Comparison of ENCODE assay signal across 21 mouse cellular contexts in the genomic region with DNA sequence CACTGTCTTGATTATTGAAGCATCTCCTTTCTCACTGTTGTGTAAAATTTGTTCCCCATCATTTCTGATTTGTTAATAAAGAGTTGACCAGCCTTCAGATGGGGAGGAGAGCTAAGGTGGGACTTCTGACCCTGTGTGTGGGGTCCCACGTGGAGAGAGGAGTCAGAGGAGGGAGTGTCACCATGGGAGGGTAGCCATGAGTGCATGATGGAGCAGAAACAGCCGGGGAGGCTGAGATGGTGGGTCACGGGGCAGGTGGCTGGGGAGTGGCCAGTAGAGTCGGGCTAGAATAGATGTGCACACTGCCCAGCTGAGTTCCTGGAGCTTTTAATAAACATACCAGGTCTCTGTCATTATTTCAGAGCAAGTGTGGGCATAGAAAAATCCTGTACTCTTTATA.
DNase-seq lines count a peak whose midpoint lies in the region; ATAC-seq and TF ChIP-seq lines count a peak whose summit lies in the region.
"Had no signal": no experiment of that assay in that cellular context is flagged by ENCODE, and none has a peak within 500 bp of the region (broad histone marks: within the 10 kb centered on the region; RNA-seq: fewer than 3 reads in every experiment).

No protein-coding gene starts in this region.

- H3K4me1 ChIP-seq in kidney, embryonic 14.5 days (ENCODE audit: control insufficient read depth, insufficient read depth, low read length) = no peaks in the 10 kb centered on the region
- no peaks in the 10 kb centered on the region for H3K4me1 ChIP-seq in kidney, embryonic 16.5 days (ENCODE audit: insufficient read depth, low read length)
- no peaks in the 10 kb centered on the region for H3K4me1 ChIP-seq in kidney, adult 2 months (ENCODE audit: control insufficient read depth, insufficient read depth, low read length)
- H3K4me1 ChIP-seq: embryonic facial prominence, embryonic 13.5 days; embryonic facial prominence, embryonic 15.5 days; forebrain, embryonic 10.5 days; forebrain, embryonic 12.5 days had no signal

- no peak overlapping the region for H3K27ac ChIP-seq in kidney, embryonic 14.5 days (ENCODE audit: low read depth, low read length)
- H3K27ac ChIP-seq in kidney, embryonic 16.5 days (ENCODE audit: low read length) = no peak overlapping the region
- no peak overlapping the region for H3K27ac ChIP-seq in kidney, adult 2 months (ENCODE audit: insufficient read depth, low read depth, low read length)
- H3K27ac ChIP-seq: embryonic facial prominence, embryonic 13.5 days; embryonic facial prominence, embryonic 15.5 days; forebrain, embryonic 10.5 days; forebrain, embryonic 12.5 days had no signal

- no peak for TF ChIP-seq CTCF in kidney, adult 2 months (conservative IDR thresholded peaks at IDR 0.05; ENCODE audit: insufficient read depth, insufficient read length, low read depth, low read length)

- no peaks in the 10 kb centered on the region for H3K36me3 ChIP-seq in kidney, embryonic 14.5 days (ENCODE audit: control insufficient read depth, insufficient read depth, low read length)
- H3K36me3 ChIP-seq in kidney, embryonic 16.5 days (ENCODE audit: insufficient read depth, low read length) = no peaks in the 10 kb centered on the region
- no peaks in the 10 kb centered on the region for H3K36me3 ChIP-seq in kidney, adult 2 months (ENCODE audit: control insufficient read depth, insufficient read depth, low read length)
- H3K36me3 ChIP-seq: embryonic facial prominence, embryonic 15.5 days; forebrain, embryonic 10.5 days; forebrain, embryonic 12.5 days had no signal

- WGBS in kidney, embryonic 14.5 days = 30% methylated on average over 4 of the region's 4 CpGs
- 24% methylated on average over 4 of the region's 4 CpGs for WGBS in kidney, embryonic 16.5 days
- WGBS in kidney, adult 2 months = 44% methylated on average over 4 of the region's 4 CpGs

- TF ChIP-seq POLR2A in kidney, adult 2 months (IDR thresholded peaks at IDR 0.05; ENCODE audit: low read depth, low read length) = no peak

- no peak overlapping the region for H3K9ac ChIP-seq in kidney, embryonic 14.5 days (ENCODE audit: low read depth, low read length)
- H3K9ac ChIP-seq in kidney, embryonic 16.5 days (replicated peaks; ENCODE audit: low read length) = no peak overlapping the region
- H3K9ac ChIP-seq: embryonic facial prominence, embryonic 13.5 days; embryonic facial prominence, embryonic 15.5 days; forebrain, embryonic 12.5 days had no signal

- peak; percentile 55; the same call in 1 of the 2 replicates for ATAC-seq in kidney, embryonic 14.5 days (ENCODE audit: low FRiP score, low TSS enrichment)
- ATAC-seq in kidney, embryonic 16.5 days (ENCODE audit: low FRiP score, low TSS enrichment) = peak; percentile 83
- ATAC-seq: forebrain, embryonic 14.5 days; forebrain, embryonic 16.5 days had no signal

- no peak for DNase-seq in kidney, adult 9 months
- no peak for DNase-seq in kidney, adult 2 months
- DNase-seq: adrenal gland, adult 2 months; adrenal gland, postnatal 10 days; adrenal gland, postnatal 25 days; cerebellum, adult 11 months; cerebellum, adult 18-20 months; cerebellum, adult 8-10 months; cerebellum, adult 9-11 months; cerebellum, postnatal 14 days; cerebellum, postnatal 36 days; embryo, embryonic 11 days had no signal

- H3K4me3 ChIP-seq in kidney, embryonic 14.5 days (ENCODE audit: low read length) = no peak overlapping the region
- H3K4me3 ChIP-seq in kidney, embryonic 16.5 days (ENCODE audit: low read length) = no peak overlapping the region
- H3K4me3 ChIP-seq in kidney, adult 2 months (ENCODE audit: insufficient read depth, low read depth, low read length) = no peak overlapping the region
- H3K4me3 ChIP-seq: embryonic facial prominence, embryonic 13.5 days; embryonic facial prominence, embryonic 15.5 days; erythroblast, embryonic 14.5 days; forebrain, embryonic 10.5 days; forebrain, embryonic 12.5 days had no signal

- no peaks in the 10 kb centered on the region for H3K9me3 ChIP-seq in kidney, embryonic 14.5 days (ENCODE audit: control insufficient read depth, low read length)
- no peaks in the 10 kb centered on the region for H3K9me3 ChIP-seq in kidney, embryonic 16.5 days (ENCODE audit: low read length)
- H3K9me3 ChIP-seq: embryonic facial prominence, embryonic 13.5 days; embryonic facial prominence, embryonic 15.5 days; forebrain, embryonic 10.5 days; forebrain, embryonic 12.5 days had no signal

- no peak overlapping the region for H3K4me2 ChIP-seq in kidney, embryonic 14.5 days (replicated peaks; ENCODE audit: low read depth, low read length)
- no peak overlapping the region for H3K4me2 ChIP-seq in kidney, embryonic 16.5 days (replicated peaks; ENCODE audit: low read depth, low read length)
- H3K4me2 ChIP-seq: embryonic facial prominence, embryonic 13.5 days; embryonic facial prominence, embryonic 15.5 days; forebrain, embryonic 12.5 days had no signal

- no peaks in the 10 kb centered on the region for H3K27me3 ChIP-seq in kidney, embryonic 14.5 days (ENCODE audit: control insufficient read depth, insufficient read depth, low read length)
- no peaks in the 10 kb centered on the region for H3K27me3 ChIP-seq in kidney, embryonic 16.5 days (ENCODE audit: insufficient read depth, low read length)
- no peaks in the 10 kb centered on the region for H3K27me3 ChIP-seq in kidney, adult 2 months (replicated peaks; ENCODE audit: control insufficient read depth, insufficient read depth, low read length)
- H3K27me3 ChIP-seq: embryonic facial prominence, embryonic 13.5 days; embryonic facial prominence, embryonic 15.5 days; forebrain, embryonic 12.5 days had no signal
